Mouse (Mus musculus): ENCODE results near the gene Lman2l. TPM values are rescaled to one million over a fixed set of nuclear protein-coding genes. Genes with fewer than 3 reads are reported as not detected.

The Lman2l gene
- total RNA-seq, 1 experiment, result 13.0 TPM

DNA sequence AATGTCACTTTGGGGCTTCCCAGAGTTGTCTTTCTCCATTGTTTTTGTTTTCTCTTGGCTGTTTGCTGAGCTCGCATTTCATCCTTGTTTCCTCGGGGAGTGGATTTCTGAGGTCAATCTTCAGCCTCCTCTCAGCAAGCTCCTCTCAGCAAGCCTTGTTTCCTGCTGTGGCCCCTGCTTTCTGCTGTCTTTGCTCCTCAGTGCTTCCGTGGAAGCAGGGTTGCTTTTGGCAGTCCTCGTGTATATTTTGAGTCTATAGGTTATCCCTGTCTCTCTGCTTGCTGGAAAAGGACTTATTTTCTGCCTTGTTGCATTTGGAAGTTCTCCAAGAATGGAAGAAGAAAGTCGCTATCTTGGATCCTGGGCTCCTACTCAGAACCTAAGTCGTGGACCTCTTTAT, 48.0 kb downstream of the Lman2l start:
- in situ Hi-C loops (cut with MboI; ENCODE audit: low sequenced_read_pairs in 2 of 2, unreplicated experiment in 2 of 2), result no loop called here
- no peak overlapping the region for H3K9ac ChIP-seq (ENCODE audit: insufficient read depth, low read depth, low read length, poor library complexity, severe bottlenecking)
- no peak for DNase-seq (ENCODE audit: low read depth, low spot score)
- H3K27ac ChIP-seq (ENCODE audit: insufficient read depth, low read depth, low read length, poor library complexity, severe bottlenecking), result no peak overlapping the region
- H3K9me3 ChIP-seq (ENCODE audit: control insufficient read depth, insufficient read depth, low read depth, low read length), result no peaks in the 10 kb centered on the region
- H3K4me1 ChIP-seq (ENCODE audit: control insufficient read depth in 2 of 2, insufficient read depth in 2 of 2, low read length in 2 of 2, poor library complexity in 1 of 2), result no peaks in the 10 kb centered on the region
- H3K36me3 ChIP-seq (ENCODE audit: control insufficient read depth, insufficient read depth, low read length, poor library complexity, severe bottlenecking), result no peaks in the 10 kb centered on the region
- no peak for TF ChIP-seq CHD2 (IDR thresholded peaks at IDR 0.05; ENCODE audit: low read depth, low read length)
- TF ChIP-seq MAFK (IDR thresholded peaks at IDR 0.05; ENCODE audit: insufficient read depth, low read depth, low read length), result no peak
- no peak for TF ChIP-seq ZC3H11A (IDR thresholded peaks at IDR 0.05; ENCODE audit: borderline replicate concordance, low read depth, low read length)
- no peak for TF ChIP-seq HCFC1 (IDR thresholded peaks at IDR 0.05; ENCODE audit: borderline replicate concordance, insufficient read depth, low read length)
- TF ChIP-seq ZNF384 (IDR thresholded peaks at IDR 0.05; ENCODE audit: low read depth, low read length), result no peak
- no peak overlapping the region for H3K4me3 ChIP-seq (ENCODE audit: insufficient read depth in 1 of 2, low read depth in 1 of 2, low read length in 2 of 2, poor library complexity in 1 of 2, severe bottlenecking in 1 of 2)

- H3K36me3 ChIP-seq (ENCODE audit: control insufficient read depth, insufficient read depth, low read length, poor library complexity, severe bottlenecking), result no peaks in the 10 kb centered on the region
- no peak for DNase-seq (ENCODE audit: low read depth, low spot score)
- in situ Hi-C loops (cut with MboI; ENCODE audit: low sequenced_read_pairs in 2 of 2, unreplicated experiment in 2 of 2), result no loop called here
These were observed 65.5 kb downstream of the Lman2l start for GRCm38 (mm10) chr1:36379582-36379981.

DNA sequence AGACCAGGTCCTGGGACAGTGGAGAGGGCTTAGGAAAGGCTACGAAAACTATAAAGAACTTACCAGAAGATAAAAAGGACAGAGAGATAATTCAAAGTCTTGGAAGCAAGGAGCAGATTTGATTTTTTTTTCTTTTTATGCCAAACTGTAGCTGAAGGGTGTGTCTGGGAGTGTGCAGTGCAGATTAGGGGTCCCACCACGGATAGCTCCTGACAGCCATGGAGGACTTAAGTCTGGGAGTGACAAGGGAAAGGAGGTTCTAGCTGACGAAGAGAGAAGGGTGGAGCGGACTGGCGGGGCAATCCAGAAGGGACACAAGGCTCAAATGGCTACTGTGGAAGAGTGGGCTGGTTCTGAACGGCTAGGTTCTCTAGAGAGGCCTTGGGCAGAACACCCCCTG, 66.2 kb downstream of the Lman2l start:
- no peak overlapping the region for H3K9ac ChIP-seq (ENCODE audit: insufficient read depth, low read depth, low read length, poor library complexity, severe bottlenecking)
- no peak overlapping the region for H3K4me3 ChIP-seq (ENCODE audit: insufficient read depth in 1 of 2, low read depth in 1 of 2, low read length in 2 of 2, poor library complexity in 1 of 2, severe bottlenecking in 1 of 2)
- no peaks in the 10 kb centered on the region for H3K4me1 ChIP-seq (ENCODE audit: control insufficient read depth in 2 of 2, insufficient read depth in 2 of 2, low read length in 2 of 2, poor library complexity in 1 of 2)
- H3K36me3 ChIP-seq (ENCODE audit: control insufficient read depth, insufficient read depth, low read length, poor library complexity, severe bottlenecking), result no peaks in the 10 kb centered on the region
- TF ChIP-seq ZNF384 (IDR thresholded peaks at IDR 0.05; ENCODE audit: low read depth, low read length) (no peak), MAFK (IDR thresholded peaks at IDR 0.05; ENCODE audit: insufficient read depth, low read depth, low read length) (no peak), ZC3H11A (IDR thresholded peaks at IDR 0.05; ENCODE audit: borderline replicate concordance, low read depth, low read length) (no peak), CHD2 (IDR thresholded peaks at IDR 0.05; ENCODE audit: low read depth, low read length) (no peak), HCFC1 (IDR thresholded peaks at IDR 0.05; ENCODE audit: borderline replicate concordance, insufficient read depth, low read length) (no peak)
- in situ Hi-C loops (cut with MboI; ENCODE audit: low sequenced_read_pairs in 2 of 2, unreplicated experiment in 2 of 2), result no loop called here
- no peak for DNase-seq (ENCODE audit: low read depth, low spot score)
- no peaks in the 10 kb centered on the region for H3K9me3 ChIP-seq (ENCODE audit: control insufficient read depth, insufficient read depth, low read depth, low read length)
- no peak overlapping the region for H3K27ac ChIP-seq (ENCODE audit: insufficient read depth, low read depth, low read length, poor library complexity, severe bottlenecking)

More at GRCm38 (mm10) chr1:36379582-36379981, 65.5 kb downstream of the Lman2l start:
- Histone ChIP-seq H3K9me3 (ENCODE audit: control insufficient read depth, insufficient read depth, low read depth, low read length) (no peaks in the 10 kb centered on the region), H3K4me3 (ENCODE audit: insufficient read depth in 1 of 2, low read depth in 1 of 2, low read length in 2 of 2, poor library complexity in 1 of 2, severe bottlenecking in 1 of 2) (no peak overlapping the region), H3K27ac (ENCODE audit: insufficient read depth, low read depth, low read length, poor library complexity, severe bottlenecking) (no peak overlapping the region), H3K9ac (ENCODE audit: insufficient read depth, low read depth, low read length, poor library complexity, severe bottlenecking) (no peak overlapping the region), H3K4me1 (ENCODE audit: control insufficient read depth in 2 of 2, insufficient read depth in 2 of 2, low read length in 2 of 2, poor library complexity in 1 of 2) (no peaks in the 10 kb centered on the region)
- TF ChIP-seq ZNF384 (IDR thresholded peaks at IDR 0.05; ENCODE audit: low read depth, low read length) (no peak), MAFK (IDR thresholded peaks at IDR 0.05; ENCODE audit: insufficient read depth, low read depth, low read length) (no peak), HCFC1 (IDR thresholded peaks at IDR 0.05; ENCODE audit: borderline replicate concordance, insufficient read depth, low read length) (no peak), CHD2 (IDR thresholded peaks at IDR 0.05; ENCODE audit: low read depth, low read length) (no peak), ZC3H11A (IDR thresholded peaks at IDR 0.05; ENCODE audit: borderline replicate concordance, low read depth, low read length) (no peak)

DNA sequence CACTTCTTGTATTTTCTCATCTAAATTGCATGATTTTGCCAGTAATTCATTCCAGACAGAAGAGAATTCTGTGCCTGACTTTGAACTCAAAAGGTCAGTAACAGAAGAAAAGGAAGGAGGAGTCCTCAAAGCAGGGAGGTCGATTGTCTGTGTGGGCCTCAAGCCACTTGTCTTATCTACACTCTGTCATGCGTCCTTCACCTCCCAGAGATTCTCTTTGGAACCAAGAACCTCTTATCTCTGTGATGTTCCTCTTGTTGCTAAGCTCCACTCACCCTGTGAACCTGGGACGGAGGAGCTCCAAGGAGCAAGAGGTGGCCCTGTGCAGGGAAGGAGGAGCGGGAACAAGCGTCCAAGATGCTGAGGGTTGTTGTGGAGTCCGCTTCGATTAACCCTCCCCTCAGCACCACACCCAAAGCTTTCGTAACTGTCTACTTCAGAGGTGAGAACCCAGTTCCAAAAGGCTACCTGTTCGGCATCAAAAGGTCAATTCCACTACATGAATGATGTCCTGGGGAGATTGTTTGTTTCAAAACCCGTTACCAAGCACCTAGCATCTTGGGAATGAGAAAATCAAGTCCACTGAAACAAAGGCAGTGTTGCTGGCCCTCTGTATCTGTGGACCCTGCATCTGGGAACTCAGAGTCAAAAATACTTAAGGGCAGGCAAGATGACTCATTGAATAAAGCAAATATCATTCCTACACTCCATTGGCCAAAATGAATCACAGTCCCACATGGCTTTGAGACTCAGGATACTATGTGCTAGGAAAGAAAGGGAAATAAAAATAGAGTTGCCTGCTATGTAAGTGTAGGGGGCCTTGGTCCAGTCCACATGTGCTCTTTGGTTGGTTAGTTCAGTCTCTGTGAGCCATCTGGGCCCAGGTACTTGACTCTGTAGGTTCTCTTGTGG, 72.9 kb downstream of the Lman2l start, which contains the start of gene Fer1l5:
TSS of gene Fer1l5 (plus strand) at position 358 of the 912 bp plus-strand sequence.
- no peak for DNase-seq (ENCODE audit: low read depth, low spot score)
- in situ Hi-C loops (cut with MboI; ENCODE audit: low sequenced_read_pairs in 2 of 2, unreplicated experiment in 2 of 2), result no loop called here
- H3K9me3 ChIP-seq (ENCODE audit: control insufficient read depth, insufficient read depth, low read depth, low read length), result no peaks in the 10 kb centered on the region
- H3K36me3 ChIP-seq (ENCODE audit: control insufficient read depth, insufficient read depth, low read length, poor library complexity, severe bottlenecking), result no peaks in the 10 kb centered on the region
- no peak within 1 kb of the TSS for H3K27ac ChIP-seq (ENCODE audit: insufficient read depth, low read depth, low read length, poor library complexity, severe bottlenecking)
- H3K9ac ChIP-seq (ENCODE audit: insufficient read depth, low read depth, low read length, poor library complexity, severe bottlenecking), result no peak within 1 kb of the TSS
- TF ChIP-seq MAFK (IDR thresholded peaks at IDR 0.05; ENCODE audit: insufficient read depth, low read depth, low read length) (no peak), ZNF384 (IDR thresholded peaks at IDR 0.05; ENCODE audit: low read depth, low read length) (no peak), ZC3H11A (IDR thresholded peaks at IDR 0.05; ENCODE audit: borderline replicate concordance, low read depth, low read length) (no peak), CHD2 (IDR thresholded peaks at IDR 0.05; ENCODE audit: low read depth, low read length) (no peak), HCFC1 (IDR thresholded peaks at IDR 0.05; ENCODE audit: borderline replicate concordance, insufficient read depth, low read length) (no peak)
- peaks cover 0 to 4% of the 10 kb centered on the region in 2 experiments; a peak in 1 of 4 replicates for H3K4me1 ChIP-seq (ENCODE audit: control insufficient read depth in 2 of 2, insufficient read depth in 2 of 2, low read length in 2 of 2, poor library complexity in 1 of 2)
- H3K4me3 ChIP-seq (ENCODE audit: insufficient read depth in 1 of 2, low read depth in 1 of 2, low read length in 2 of 2, poor library complexity in 1 of 2, severe bottlenecking in 1 of 2), result no peak within 1 kb of the TSS
